Mouse (Mus musculus): ENCODE results near the gene Dact2.

Gene Dact2

DNA sequence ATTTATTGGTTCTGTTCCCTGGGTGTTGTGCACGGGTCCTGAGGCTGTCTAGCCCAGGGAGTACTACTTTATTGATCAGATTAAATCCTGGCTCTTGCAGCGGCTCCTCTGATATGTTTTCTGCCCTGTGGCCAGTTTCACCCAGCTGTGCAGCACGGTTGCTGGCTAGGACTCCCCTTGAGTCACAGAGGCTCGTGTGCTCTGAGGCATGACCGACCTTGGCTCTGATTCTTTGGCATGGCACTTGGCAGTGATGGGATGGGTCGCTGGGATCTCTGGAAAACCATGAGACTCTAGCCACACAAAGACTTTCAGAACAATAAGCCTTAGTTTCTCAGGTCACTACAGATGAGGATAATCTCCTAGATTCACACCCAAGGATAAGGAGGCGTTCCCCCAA lies 8.7 kb upstream of the Dact2 start:
- DNase-seq (ENCODE audit: low spot score in 2 of 2) = no peak

- no peak for DNase-seq (ENCODE audit: low spot score in 2 of 2)
These were observed 3.0 kb upstream of the Dact2 start for GRCm38 (mm10) chr17:14207093-14207561.

- peak in 1 of 2 experiments; percentile 55 for DNase-seq (ENCODE audit: low spot score in 2 of 2)
These were observed 2.0 kb upstream of the Dact2 start for GRCm38 (mm10) chr17:14206062-14206461.

DNA sequence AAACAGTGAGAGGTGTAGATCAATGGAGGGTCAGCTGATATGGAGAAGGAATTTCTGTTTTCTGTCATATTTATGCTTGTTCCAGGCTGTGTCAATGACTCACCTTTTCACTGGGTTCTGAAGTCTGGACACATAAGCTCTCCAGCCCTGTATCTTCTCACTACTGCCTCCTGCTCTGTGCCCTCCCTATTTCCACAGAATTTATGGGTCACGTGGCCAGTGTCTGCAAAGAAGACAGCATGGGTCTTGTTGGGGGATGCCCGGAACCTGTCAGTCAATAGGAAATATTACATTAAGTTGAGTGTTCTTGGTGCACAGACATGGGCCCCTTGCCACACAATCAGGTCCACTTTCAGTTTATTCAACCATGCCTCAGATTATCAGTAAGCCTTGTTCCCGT lies 1.1 kb upstream of the Dact2 start:
- no peak for DNase-seq (ENCODE audit: low spot score in 2 of 2)

- DNase-seq (ENCODE audit: low spot score in 2 of 2) = peak; percentile 10 to 49
These were observed 773 bp downstream of the Dact2 start for GRCm38 (mm10) chr17:14203121-14203941.

DNA sequence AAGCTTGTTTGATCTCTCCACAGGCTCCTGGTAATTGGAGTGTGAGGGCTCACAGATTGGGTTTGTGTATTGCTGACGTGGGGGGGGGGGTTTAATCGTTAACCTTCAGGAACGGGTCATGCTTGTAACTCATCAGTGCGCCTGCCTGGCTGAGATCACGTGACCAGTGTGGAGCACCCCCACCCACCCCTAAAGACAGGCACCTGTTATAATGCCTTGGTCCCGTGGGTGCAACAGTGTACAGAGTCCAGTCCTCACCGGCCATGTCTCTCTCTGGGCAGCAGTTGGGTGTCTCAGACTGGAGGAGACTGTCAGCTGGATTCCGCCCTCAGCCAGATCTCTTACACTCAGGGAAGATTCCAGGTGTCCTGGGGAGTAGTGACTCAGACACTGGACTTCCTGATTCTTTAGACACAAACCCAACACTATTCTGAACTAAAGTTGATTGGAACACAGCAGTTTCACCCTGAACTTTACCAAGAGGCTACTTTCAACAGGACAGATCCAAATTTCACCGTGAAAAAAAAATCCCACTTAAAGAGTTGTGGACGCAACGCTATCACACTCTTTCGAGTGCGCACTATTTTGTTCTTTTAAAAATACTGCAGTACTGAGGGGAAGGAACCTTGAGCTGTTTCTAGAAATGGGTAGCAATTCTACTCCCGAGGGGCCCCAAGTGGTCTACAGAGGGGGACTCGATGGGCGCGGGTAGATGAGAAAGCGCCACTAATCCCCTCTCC lies 1.6 kb downstream of the Dact2 start:
- no peak for DNase-seq (ENCODE audit: low spot score in 2 of 2)

GRCm38 (mm10) chr17:14201281-14201787 lies 2.8 kb downstream of the Dact2 start:
- DNase-seq (ENCODE audit: low spot score in 2 of 2) = no peak

DNA sequence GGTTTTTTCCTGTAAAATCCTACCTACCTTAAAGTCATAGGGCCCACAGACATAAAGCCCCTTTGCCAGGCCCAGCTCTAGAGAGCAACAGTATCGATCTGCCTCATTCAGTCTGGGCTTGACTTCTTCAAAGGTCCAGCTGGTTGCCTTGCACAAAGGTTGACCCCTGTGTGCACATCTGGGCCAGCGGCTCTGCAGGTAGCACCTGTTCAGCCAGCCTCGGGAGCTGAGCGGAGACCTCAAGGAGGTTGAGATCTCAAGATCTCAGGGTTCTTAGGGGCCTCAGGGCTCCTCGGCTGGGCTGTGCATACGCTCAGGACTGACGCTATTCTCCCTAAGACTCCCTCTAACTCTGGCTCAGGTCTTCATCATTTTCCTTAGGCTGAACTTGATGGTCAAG lies 3.9 kb downstream of the Dact2 start:
- no peak for DNase-seq (ENCODE audit: low spot score in 2 of 2)

- DNase-seq (ENCODE audit: low spot score in 2 of 2) = no peak
These were observed 4.5 kb downstream of the Dact2 start for GRCm38 (mm10) chr17:14199621-14200020.

DNA sequence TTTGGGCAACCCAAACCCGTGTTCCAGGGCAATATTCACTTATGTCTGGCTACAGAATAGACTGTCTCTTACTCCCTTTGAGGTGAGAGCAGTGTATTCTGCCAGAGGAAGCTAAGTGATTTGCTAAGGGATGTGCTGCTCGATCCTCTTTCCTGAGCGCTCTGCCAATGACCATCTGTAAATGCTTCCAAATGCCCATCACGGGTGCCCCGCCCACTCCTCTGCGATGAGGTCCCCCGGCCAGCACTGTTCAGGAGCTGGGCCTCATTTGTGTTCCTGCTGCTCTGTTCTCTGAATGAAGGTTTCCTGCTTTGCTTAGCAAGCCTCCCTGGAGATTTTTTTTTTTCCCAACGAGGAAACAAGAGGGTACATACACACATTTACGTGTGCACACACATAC lies 11.2 kb downstream of the Dact2 start:
- no peak for DNase-seq (ENCODE audit: low spot score in 2 of 2)

- DNase-seq (ENCODE audit: low spot score in 2 of 2) = no peak
These were observed 11.7 kb downstream of the Dact2 start for GRCm38 (mm10) chr17:14192432-14192831.

GRCm38 (mm10) chr17:14188455-14188854 lies 15.6 kb downstream of the Dact2 start:
- no peak for DNase-seq (ENCODE audit: low spot score in 2 of 2)

GRCm38 (mm10) chr17:14187096-14187495 lies 17.0 kb downstream of the Dact2 start:
- DNase-seq (ENCODE audit: low spot score in 2 of 2) = no peak

- no peak for DNase-seq (ENCODE audit: low spot score in 2 of 2)
These were observed 17.9 kb downstream of the Dact2 start for GRCm38 (mm10) chr17:14186176-14186575.

GRCm38 (mm10) chr17:14184192-14184814 lies 19.8 kb downstream of the Dact2 start:
- DNase-seq (ENCODE audit: low spot score in 2 of 2) = no peak

DNA sequence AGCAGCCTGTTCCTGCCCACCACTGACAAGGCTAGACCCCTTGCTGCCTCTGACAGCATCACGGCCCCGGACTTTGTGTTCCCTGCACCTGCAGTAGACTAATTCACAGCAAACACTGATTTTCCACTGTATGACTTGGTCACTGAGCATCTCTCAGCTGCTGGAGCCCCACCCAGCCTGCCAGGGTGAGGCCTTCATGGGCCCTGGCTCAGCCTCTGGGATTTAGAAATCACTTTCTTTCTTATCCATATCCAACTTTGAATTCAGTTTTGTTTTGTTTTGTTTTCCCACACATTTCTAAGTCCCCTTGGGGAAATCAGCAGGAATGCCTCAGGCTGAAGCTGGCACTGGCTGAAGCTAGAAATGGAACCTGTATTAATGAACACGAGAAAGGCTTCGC lies 20.4 kb downstream of the Dact2 start:
- no peak for DNase-seq (ENCODE audit: low spot score in 2 of 2)

- DNase-seq (ENCODE audit: low spot score in 2 of 2) = no peak
These were observed 21.2 kb downstream of the Dact2 start for GRCm38 (mm10) chr17:14182860-14183259.

DNA sequence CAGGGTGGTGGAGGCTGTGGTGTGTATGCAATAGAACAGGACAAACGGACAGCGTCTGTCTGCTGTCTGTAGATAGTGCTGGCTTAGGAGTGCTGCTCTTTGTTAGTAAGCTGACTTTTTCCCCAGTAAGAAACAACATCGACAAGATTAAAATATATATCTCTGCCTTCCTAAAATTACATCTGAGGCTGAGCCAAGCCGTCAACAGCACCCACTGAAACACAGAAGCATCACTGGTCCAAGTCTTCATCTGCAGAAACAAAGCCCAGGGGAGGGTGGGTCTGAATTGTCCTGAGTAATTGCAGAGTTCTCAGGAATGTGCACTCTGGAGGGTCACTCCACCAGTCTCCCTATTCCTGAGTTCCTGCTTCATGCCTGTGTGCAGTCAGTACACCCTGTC lies 25.2 kb downstream of the Dact2 start:
- no peak for DNase-seq (ENCODE audit: low spot score in 2 of 2)

DNA sequence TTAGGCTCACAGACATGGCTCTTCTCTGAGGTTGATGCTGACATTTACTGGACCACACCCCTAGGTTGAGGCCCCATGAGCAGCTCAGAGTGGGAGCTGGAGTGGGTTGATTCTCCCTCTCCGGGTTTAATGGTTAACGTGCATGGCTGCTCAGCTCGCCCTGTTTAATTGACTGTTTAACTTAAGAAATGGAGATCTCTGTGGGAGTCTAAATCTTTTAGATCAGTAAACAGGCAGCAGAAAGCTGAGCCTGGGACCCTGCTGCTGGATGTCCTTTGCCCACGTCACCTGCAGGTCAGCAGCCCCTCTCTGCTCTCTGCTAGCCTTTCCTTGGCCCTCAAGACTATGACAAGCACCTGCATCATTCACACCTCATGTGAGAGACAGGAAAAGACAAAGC lies 25.6 kb downstream of the Dact2 start:
- no peak for DNase-seq (ENCODE audit: low spot score in 2 of 2)

DNA sequence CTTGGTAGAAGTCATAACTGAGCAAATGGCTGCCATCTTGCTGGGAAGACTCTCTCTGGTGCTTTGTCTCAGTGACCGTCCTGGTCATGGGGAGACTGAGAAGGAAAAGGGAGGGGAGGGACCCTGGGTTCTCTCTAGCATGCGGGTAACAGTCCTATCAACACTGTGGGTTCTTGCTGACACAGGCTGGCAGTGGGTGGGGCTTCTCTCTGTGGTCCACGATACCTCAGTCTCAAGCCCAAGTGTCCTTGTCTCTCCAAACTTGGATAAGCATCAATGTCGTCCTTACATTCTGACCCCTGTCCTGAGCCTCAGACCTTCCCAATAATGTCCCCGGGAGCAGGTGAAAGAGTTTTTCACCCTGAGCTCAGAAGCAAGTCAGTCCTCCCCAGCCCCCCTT lies 26.1 kb downstream of the Dact2 start:
- DNase-seq (ENCODE audit: low spot score in 2 of 2) = no peak

GRCm38 (mm10) chr17:14177018-14177417 lies 27.1 kb downstream of the Dact2 start:
- DNase-seq (ENCODE audit: low spot score in 2 of 2) = no peak

GRCm38 (mm10) chr17:14175704-14176103 lies 28.4 kb downstream of the Dact2 start:
- no peak for DNase-seq (ENCODE audit: low spot score in 2 of 2)

Data from urinary bladder, adult 18-20 months (tissue).